Mouse (Mus musculus) adrenal gland, adult (tissue): Measurements from ENCODE around the gene Cd34.
A peak's percentile ranks its signal among the peaks of the same experiment; 100 is the strongest.

ENCODE experiments used
- DNase-seq, 2 experiments: peaks; one replicate each; pipeline ENCODE4 v3.0.0; 2022 to 2023; ENCODE audit warnings: low spot score in 1 of 2; ENCODE audit not compliant: inconsistent age in 2 of 2

Cd34 gene

GRCm38 (mm10) chr1:194938715-194939114 is at the start of gene Cd34:
Gene Cd34 (plus strand): TSS chr1:194938819.
- DNase-seq = peak; percentile 59 to 74

GRCm38 (mm10) chr1:194894513-194894912 is 44.1 kb upstream of the Cd34 start:
- DNase-seq = no peak

- DNase-seq = no peak
Measured at GRCm38 (mm10) chr1:194895287-194895686, 43.3 kb upstream of the Cd34 start.

GRCm38 (mm10) chr1:194901075-194901474 is 37.5 kb upstream of the Cd34 start:
- DNase-seq = no peak

GRCm38 (mm10) chr1:194901826-194902225 is 36.8 kb upstream of the Cd34 start:
- DNase-seq = no peak

- DNase-seq = no peak
Measured at GRCm38 (mm10) chr1:194908956-194909355, 29.7 kb upstream of the Cd34 start.

- peak in 1 of 2 experiments; percentile 13 for DNase-seq
Measured at GRCm38 (mm10) chr1:194925753-194926350, 12.8 kb upstream of the Cd34 start.

GRCm38 (mm10) chr1:194927887-194928286 is 10.7 kb upstream of the Cd34 start:
- DNase-seq = peak; percentile 23 to 53

GRCm38 (mm10) chr1:194929275-194929971 is 9.2 kb upstream of the Cd34 start:
- DNase-seq = peak in 1 of 2 experiments; percentile 16

GRCm38 (mm10) chr1:194929972-194930355 is 8.7 kb upstream of the Cd34 start:
- DNase-seq = peak in 1 of 2 experiments; percentile 21

- peak in 1 of 2 experiments; percentile 17 for DNase-seq
Measured at GRCm38 (mm10) chr1:194930706-194931105, 7.9 kb upstream of the Cd34 start.

- peak in 1 of 2 experiments; percentile 11 for DNase-seq
Measured at GRCm38 (mm10) chr1:194935351-194935750, 3.3 kb upstream of the Cd34 start.

GRCm38 (mm10) chr1:194941528-194941927 is 2.9 kb downstream of the Cd34 start:
- DNase-seq = peak in 1 of 2 experiments; percentile 35

GRCm38 (mm10) chr1:194942912-194943311 is 4.3 kb downstream of the Cd34 start:
- DNase-seq = no peak

GRCm38 (mm10) chr1:194943485-194943884 is 4.9 kb downstream of the Cd34 start:
- DNase-seq = peak in 1 of 2 experiments; percentile 40

- no peak for DNase-seq
Measured at GRCm38 (mm10) chr1:194945382-194945781, 6.8 kb downstream of the Cd34 start.

- no peak for DNase-seq
Measured at GRCm38 (mm10) chr1:194946467-194946866, 7.8 kb downstream of the Cd34 start.

- peak; percentile 21 to 79 for DNase-seq
Measured at GRCm38 (mm10) chr1:194950913-194951312, 12.3 kb downstream of the Cd34 start.

GRCm38 (mm10) chr1:194952891-194953290 is 14.3 kb downstream of the Cd34 start:
- DNase-seq = no peak

- DNase-seq = no peak
Measured at GRCm38 (mm10) chr1:194954694-194955093, 16.1 kb downstream of the Cd34 start.

GRCm38 (mm10) chr1:194955749-194956148 is 17.1 kb downstream of the Cd34 start:
- no peak for DNase-seq

GRCm38 (mm10) chr1:194957021-194957420 is 18.4 kb downstream of the Cd34 start:
- no peak for DNase-seq
